Mouse (Mus musculus) stomach, embryonic 14.5 days (tissue): Measurements from ENCODE around the gene Zfp503. TPM values are rescaled to one million over a fixed set of nuclear protein-coding genes. Genes with fewer than 3 reads are reported as not detected.

Experiments used
- ATAC-seq: fragments of 200-750 bp; cut with Nextera tagmentation; 2 replicates; pipeline ENCODE4 v1.8.0; 2017; ENCODE audit warnings: low read depth, moderate TSS enrichment; ENCODE audit not compliant: insufficient number of reproducible peaks, insufficient read depth, low FRiP score
- H3K27ac ChIP-seq: fragments of 300-500 bp; sonication (generic); 2 replicates; pipeline ENCODE4 v1.5.1; 2014; ENCODE audit warnings: mild to moderate bottlenecking, low read length, moderate library complexity, mixed read lengths
- H3K27me3 ChIP-seq: fragments of 300-500 bp; sonication (generic); 2 replicates; pipeline ENCODE4 v1.6.1; 2014; ENCODE audit warnings: low read length, control low read depth, mixed read lengths; ENCODE audit not compliant: control insufficient read depth, insufficient read depth
- H3K36me3 ChIP-seq: fragments of 300-500 bp; sonication (generic); 2 replicates; pipeline ENCODE4 v1.6.1; 2014; ENCODE audit warnings: mild to moderate bottlenecking, control low read depth, low read length, moderate library complexity, mixed read lengths; ENCODE audit not compliant: control insufficient read depth, insufficient read depth
- H3K4me1 ChIP-seq: fragments of 300-500 bp; sonication (generic); 2 replicates; pipeline ENCODE4 v1.6.1; 2014; ENCODE audit warnings: low read length, control low read depth, mixed read lengths; ENCODE audit not compliant: control insufficient read depth, insufficient read depth
- H3K4me2 ChIP-seq: fragments of 300-500 bp; sonication (generic); replicated peaks from 2 replicates; pipeline ENCODE4 v1.6.1; 2014; ENCODE audit warnings: low read depth, low read length, control low read depth
- H3K4me3 ChIP-seq: fragments of 300-500 bp; sonication (generic); 2 replicates; pipeline ENCODE4 v1.5.1; 2014; ENCODE audit warnings: low read depth, low read length, control low read depth
- H3K9ac ChIP-seq: fragments of 300-500 bp; sonication (generic); replicated peaks from 2 replicates; pipeline ENCODE4 v1.6.1; 2014; ENCODE audit warnings: low read depth, mild to moderate bottlenecking, control low read depth, low read length, moderate library complexity, mixed read lengths
- H3K9me3 ChIP-seq: fragments of 300-500 bp; sonication (generic); 2 replicates; pipeline ENCODE4 v1.6.1; 2016; ENCODE audit warnings: low read depth, low read length, control low read depth; ENCODE audit not compliant: control insufficient read depth
- WGBS: fragments of 180-500 bp; shearing (Covaris S2); extraction: QIAGEN DNeasy Blood & Tissue Kit; methylation state at CpG from one replicate; pipeline ENCODE4 v1.1.7; 2014; 5-methylcytosine and 5-hydroxymethylcytosine counted together
- polyA plus RNA-seq: library from polyadenylated mRNA; unstranded; fragments of >200 nt; fragmentation: Nextera tagmentation; extraction: Ambion mirVana; gene quantifications from 2 replicates; pipeline ENCODE4 v1.2.1, GENCODE M21; 2014

Zfp503 gene
- polyA plus RNA-seq, 1 experiment from 2014 or later, result 15.2 TPM

DNA sequence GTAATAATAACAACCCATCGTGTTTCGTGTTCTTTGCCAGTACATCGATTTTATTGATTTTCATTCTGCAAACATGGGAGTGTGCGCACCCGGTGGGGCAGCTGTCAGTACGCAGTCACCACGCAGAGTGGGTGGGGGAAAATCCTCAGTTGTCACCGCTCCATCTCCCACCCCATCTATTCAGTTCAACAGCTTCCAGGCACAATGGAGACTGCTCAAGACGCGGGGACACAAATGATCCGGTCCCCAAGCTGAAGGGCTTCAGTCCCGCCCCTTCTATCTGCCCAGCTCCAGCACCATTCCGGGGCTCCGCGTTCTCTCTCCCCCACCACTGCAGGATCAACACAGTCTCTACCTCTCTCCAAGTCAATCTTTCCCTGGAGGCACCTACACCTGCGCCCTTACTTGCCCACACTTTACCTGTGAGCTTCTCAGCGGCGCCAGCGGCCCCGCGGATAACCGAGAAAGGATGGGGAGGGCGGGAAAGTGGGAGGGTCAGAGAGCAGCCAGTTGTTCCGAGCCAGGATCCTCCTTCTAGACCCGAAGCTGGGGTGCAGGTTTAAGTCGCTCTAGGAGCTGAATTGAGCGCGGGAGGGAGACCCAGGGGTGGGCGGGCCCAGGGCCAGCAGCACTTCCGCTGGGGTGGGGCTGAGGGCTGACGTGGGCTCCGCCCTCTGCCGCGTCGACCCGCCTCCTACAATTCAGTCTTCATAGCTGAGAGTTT lies 5.8 kb upstream of the Zfp503 start:
- no peaks in the 10 kb centered on the region for H3K9me3 ChIP-seq
- WGBS, result under 1% methylated on average over 36 of the region's 36 CpGs
- no peaks in the 10 kb centered on the region for H3K27me3 ChIP-seq
- H3K4me1 ChIP-seq, result peaks cover 17% of the 10 kb centered on the region; the same call in 1 of the 2 replicates
- H3K4me2 ChIP-seq, result peak overlapping the region; percentile 88
- peak overlapping the region; percentile 59 for H3K4me3 ChIP-seq
- peak overlapping the region; percentile 61 for H3K9ac ChIP-seq
- peak overlapping the region; percentile 85 for H3K27ac ChIP-seq
- peak; percentile 79 for ATAC-seq
- no peaks in the 10 kb centered on the region for H3K36me3 ChIP-seq

DNA sequence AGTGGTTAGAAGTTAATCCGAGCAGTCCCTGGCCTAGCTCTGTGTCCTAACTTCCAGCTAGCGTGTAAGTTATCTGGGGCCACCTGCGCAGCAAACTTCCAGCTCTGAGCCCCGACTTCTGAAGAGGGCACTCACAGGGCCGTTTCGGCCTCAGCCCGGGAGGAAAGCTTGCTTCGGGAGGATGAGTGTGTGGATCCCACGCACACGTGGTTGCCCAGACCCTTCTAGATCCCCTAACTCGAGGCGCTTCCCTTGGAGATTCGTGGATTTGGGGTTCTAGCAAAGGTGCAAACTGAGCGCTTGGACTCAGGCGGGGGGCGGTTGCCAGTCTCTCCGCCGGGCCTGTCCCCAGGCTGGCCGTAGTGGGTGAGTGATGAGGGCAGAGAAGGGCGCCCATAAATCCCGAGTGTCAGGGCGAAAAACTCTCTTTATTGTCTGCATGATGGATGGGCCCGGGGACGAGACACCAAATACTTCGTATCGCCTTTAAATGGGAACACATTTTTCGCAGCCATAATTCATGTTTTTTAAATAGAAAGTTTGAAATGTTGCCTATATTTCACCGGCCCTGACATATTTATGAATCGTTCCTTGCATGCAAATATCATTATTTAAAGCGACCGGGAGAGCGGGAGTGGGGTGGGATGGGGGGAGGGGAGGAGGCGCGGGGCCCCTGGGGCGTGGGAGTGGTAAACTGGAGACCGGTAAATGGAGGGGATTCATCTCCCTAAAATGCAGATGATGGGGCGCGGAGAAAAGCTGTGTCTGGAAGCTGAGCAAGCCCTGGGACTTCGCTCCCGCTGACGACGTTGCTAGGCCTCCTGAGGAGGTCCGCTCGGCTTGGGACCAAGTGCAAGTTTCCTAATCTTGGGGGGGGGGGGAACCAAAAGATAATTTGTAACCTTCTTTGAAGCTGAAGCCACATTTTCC lies 4.9 kb upstream of the Zfp503 start:
- no peaks in the 10 kb centered on the region for H3K9me3 ChIP-seq
- H3K4me2 ChIP-seq, result peak overlapping the region; percentile 88
- ATAC-seq, result no peak
- peak overlapping the region; percentile 85 for H3K27ac ChIP-seq
- WGBS, result 6% methylated on average over 44 of the region's 44 CpGs
- H3K4me3 ChIP-seq, result peak overlapping the region; percentile 59
- no peaks in the 10 kb centered on the region for H3K36me3 ChIP-seq
- H3K4me1 ChIP-seq, result peaks cover 17% of the 10 kb centered on the region; the same call in 1 of the 2 replicates
- H3K27me3 ChIP-seq, result no peaks in the 10 kb centered on the region
- peak overlapping the region; percentile 61 for H3K9ac ChIP-seq

DNA sequence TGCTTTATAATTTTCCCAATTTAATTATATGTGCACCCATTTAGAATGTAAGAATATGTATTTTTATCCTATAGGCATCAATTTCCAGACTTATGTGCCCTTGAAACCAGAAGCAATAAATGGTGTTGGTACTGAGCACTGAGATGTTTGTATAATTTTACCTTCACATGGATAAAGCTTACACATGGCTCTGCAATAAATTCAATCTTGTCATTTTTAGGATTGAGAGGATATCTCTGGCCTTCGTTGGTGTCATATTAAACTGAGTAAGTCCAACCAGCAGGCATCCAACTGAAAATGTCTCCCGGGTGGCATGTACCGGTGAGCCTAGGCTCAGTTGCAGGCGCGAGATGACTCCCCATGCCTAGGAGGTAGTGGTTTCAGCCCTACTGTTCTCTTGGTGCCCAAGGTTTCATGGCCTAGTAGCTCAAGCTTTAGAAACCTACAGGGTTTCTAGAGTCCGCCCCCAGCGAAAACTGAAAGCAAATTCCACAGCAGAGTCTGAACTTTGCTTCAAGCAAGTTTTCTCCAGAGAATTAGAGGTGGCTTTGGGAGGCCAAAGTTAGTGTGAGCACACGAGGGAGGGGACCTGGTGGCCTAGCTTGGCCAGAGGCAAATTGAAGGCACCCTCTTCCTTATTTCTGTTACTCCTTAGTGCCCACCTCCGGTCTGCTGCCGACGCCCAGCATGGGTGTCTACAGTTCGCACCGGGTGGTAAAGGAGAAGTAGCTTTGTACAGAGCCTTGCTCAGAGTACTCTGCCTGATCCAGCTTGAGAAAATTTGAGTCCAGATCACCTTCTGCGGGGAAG lies 4.1 kb upstream of the Zfp503 start:
- no peaks in the 10 kb centered on the region for H3K27me3 ChIP-seq
- peak overlapping the region; percentile 59 for H3K4me3 ChIP-seq
- ATAC-seq, result no peak
- peak overlapping the region; percentile 85 for H3K27ac ChIP-seq
- peak overlapping the region; percentile 88 for H3K4me2 ChIP-seq
- no peaks in the 10 kb centered on the region for H3K36me3 ChIP-seq
- 42% methylated on average over 14 of the region's 14 CpGs for WGBS
- H3K4me1 ChIP-seq, result peaks cover 17% of the 10 kb centered on the region; the same call in 1 of the 2 replicates
- H3K9ac ChIP-seq, result peak overlapping the region; percentile 61; the same call in 1 of the 2 replicates
- H3K9me3 ChIP-seq, result no peaks in the 10 kb centered on the region

DNA sequence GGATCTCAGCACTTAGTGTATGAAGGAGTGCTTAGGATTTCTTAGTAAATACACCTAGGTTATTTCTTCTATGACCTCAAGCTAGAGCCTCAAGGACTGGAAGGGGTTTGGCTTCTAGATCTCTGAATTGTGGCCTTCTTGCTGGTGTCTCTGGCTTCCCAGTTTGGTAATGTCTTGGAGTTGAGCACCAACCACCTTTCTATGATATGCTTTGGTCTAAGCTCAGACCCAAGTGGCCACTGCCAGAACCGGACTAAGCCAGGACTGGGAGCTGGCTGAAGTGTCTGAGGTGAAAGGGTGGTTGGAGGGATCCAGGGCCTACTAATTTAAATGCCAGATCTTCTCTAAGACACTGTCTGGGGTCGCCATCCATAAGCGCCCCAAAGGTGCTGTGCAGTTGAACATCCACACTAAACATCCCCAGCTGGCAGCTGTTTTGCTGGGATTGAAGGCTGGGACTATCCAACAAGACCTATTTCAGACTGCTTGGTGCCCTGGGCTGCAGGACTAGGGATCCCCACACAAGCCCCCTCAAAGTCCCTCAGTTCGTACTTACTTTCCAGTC lies 3.0 kb upstream of the Zfp503 start:
- Histone ChIP-seq H3K9ac (no peak overlapping the region; the same call in 1 of the 2 replicates), H3K27me3 (no peaks in the 10 kb centered on the region), H3K4me3 (0 out of 2 replicates have a peak overlapping the region, but pooled peaks have one; percentile 97), H3K4me2 (peak overlapping the region; percentile 91), H3K4me1 (peaks cover 17% of the 10 kb centered on the region; the same call in 1 of the 2 replicates), H3K36me3 (no peaks in the 10 kb centered on the region), H3K9me3 (no peaks in the 10 kb centered on the region), H3K27ac (no peak overlapping the region)
- ATAC-seq, result no peak
- 73% methylated on average over 4 of the region's 4 CpGs for WGBS

DNA sequence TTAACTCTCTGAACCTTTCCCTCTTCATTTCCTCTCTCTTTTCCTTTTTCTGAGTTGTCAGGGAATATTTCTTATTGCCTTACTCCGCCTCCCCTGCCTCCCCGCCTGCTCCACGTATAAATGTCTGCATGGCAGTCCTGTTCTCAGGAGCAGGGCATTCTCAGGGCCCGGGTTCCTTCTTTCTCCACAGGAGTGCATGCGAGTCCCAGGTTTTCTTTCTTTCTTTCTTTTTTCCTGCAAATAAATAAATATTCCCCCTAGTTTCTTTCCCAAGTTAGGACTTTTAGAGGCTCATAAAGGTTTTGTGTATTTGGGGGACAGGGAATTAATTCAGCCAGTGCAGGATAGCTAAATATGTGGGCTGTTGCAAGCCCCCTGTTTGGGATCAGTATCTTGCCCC lies 2.5 kb upstream of the Zfp503 start:
- no peak for ATAC-seq
- Histone ChIP-seq H3K27ac (peak overlapping the region; percentile 100; the same call in 1 of the 2 replicates), H3K4me3 (peak overlapping the region; percentile 97; the same call in 1 of the 2 replicates), H3K36me3 (no peaks in the 10 kb centered on the region), H3K9me3 (no peaks in the 10 kb centered on the region), H3K4me1 (peaks cover 17% of the 10 kb centered on the region; the same call in 1 of the 2 replicates), H3K4me2 (peak overlapping the region; percentile 91), H3K27me3 (no peaks in the 10 kb centered on the region), H3K9ac (peak overlapping the region; percentile 69; the same call in 1 of the 2 replicates)
- WGBS, result 29% methylated on average over 5 of the region's 5 CpGs

DNA sequence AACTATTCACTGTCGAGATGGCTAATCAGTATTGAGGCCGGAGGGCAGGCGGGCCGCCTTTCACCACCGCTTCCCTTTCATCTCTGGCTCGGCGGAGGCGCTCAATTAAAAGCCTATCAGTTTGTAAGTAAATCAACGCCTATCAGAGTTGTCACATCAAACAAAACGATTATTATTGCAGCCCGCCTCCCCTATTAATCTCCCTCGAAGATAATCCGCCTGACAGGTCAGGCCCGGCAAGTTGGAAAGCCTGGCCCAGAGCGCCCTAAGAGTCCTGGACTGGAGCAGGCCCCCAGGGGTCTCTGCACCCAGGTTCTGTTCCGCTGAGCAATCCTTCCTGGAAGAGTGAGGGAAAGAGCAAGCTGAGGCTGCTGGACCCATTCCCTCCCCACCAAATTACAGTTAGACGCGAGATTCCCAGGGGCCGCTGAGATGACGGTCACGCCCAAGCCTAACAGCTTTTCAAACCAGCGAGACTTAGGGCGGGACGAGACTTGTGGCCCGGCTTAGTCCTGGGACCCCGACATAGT lies 1.9 kb upstream of the Zfp503 start:
- H3K9ac ChIP-seq, result peak overlapping the region; percentile 69
- peak; percentile 28 for ATAC-seq
- H3K4me2 ChIP-seq, result peak overlapping the region; percentile 91
- H3K4me1 ChIP-seq, result peaks cover 17% of the 10 kb centered on the region; the same call in 1 of the 2 replicates
- H3K36me3 ChIP-seq, result no peaks in the 10 kb centered on the region; the same call in 1 of the 2 replicates
- whole genome bisulfite sequencing, result 7% methylated on average over 26 of the region's 26 CpGs
- peak overlapping the region; percentile 100 for H3K27ac ChIP-seq
- H3K9me3 ChIP-seq, result no peaks in the 10 kb centered on the region
- no peaks in the 10 kb centered on the region for H3K27me3 ChIP-seq
- peak overlapping the region; percentile 97 for H3K4me3 ChIP-seq

DNA sequence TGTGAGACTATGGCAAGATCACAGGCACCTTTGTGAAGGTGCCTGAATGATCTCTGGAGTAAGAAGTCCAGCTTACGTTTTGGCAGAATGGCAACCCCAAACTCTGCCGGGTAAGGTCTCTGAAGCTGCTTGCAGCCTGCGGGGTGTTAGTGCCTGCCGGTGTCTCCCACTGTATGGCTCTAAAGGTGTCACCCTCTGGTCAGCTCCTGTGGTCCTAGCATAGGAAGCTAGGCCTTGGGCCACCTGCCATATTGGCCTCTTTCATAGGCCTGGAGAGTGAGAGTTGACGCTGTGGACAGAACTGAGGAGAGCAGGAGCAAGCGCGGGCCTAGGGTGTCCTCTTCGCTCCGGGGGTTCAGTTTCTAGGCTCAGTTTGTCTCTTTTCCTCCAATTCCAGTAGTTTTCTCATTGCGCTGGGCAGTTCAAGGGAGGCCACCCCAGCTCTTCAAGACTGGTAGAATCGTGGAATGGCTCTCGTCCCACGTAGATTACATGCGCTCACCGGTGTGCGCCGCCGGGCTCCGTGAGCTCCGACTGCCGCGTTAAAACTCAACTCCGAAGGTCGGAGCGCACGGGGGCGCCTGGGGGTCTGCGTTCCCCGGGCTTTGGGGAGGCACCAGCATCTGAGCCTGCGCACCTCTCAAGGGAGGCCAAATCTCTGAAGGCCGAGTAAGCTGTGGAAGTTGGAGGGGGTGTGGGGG lies 1.1 kb upstream of the Zfp503 start:
- peaks cover 17% of the 10 kb centered on the region; the same call in 1 of the 2 replicates for H3K4me1 ChIP-seq
- 4% methylated on average over 31 of the region's 31 CpGs for WGBS

More for the DNA sequence above, 1.1 kb upstream of the Zfp503 start:
- Histone ChIP-seq H3K4me3 (peak overlapping the region; percentile 97), H3K4me2 (peak overlapping the region; percentile 91), H3K9ac (peak overlapping the region; percentile 69), H3K27me3 (no peaks in the 10 kb centered on the region), H3K27ac (peak overlapping the region; percentile 100), H3K36me3 (peaks cover 6% of the 10 kb centered on the region), H3K9me3 (no peaks in the 10 kb centered on the region)
- no peak for ATAC-seq
